Mouse (Mus musculus) telencephalon, adult 2 months (tissue): ENCODE results near the gene Dvl1.

Source experiments
- DNase-seq: peaks from one replicate; pipeline ENCODE4 v3.0.0-alpha.2; 2011; ENCODE audit warnings: low read depth, low spot score

Gene Dvl1

GRCm38 (mm10) chr4:155905634-155906033 is 58.4 kb downstream of the Dvl1 start:
- DNase-seq = no peak

- no peak for DNase-seq
These were observed 58.9 kb downstream of the Dvl1 start for GRCm38 (mm10) chr4:155906125-155906524.

- DNase-seq = no peak
These were observed 59.8 kb downstream of the Dvl1 start for GRCm38 (mm10) chr4:155907003-155907402.

GRCm38 (mm10) chr4:155908281-155908680 is 61.1 kb downstream of the Dvl1 start:
- no peak for DNase-seq

- no peak for DNase-seq
These were observed 61.5 kb downstream of the Dvl1 start for GRCm38 (mm10) chr4:155908751-155909150.
